Mouse (Mus musculus): ENCODE data around the gene Mindy1. TPM values are rescaled to one million over a fixed set of nuclear protein-coding genes. Genes with fewer than 3 reads are reported as not detected.
"Not testable (repeated sequence)": the region's sequence is repeated elsewhere in the genome, so short reads cannot be mapped to it uniquely, and the experiment has no call there.

The Mindy1 gene
- polyA plus RNA-seq, 1 experiment from 2014 or later: 39.8 TPM

GRCm38 (mm10) chr3:95318548-95318947 is 37.4 kb downstream of the Mindy1 start:
- 41% methylated on average over 6 of the region's 6 CpGs for WGBS
- peaks cover 39% of the 10 kb centered on the region for H3K36me3 ChIP-seq (replicated peaks)
- no peak for ATAC-seq (ENCODE audit: low FRiP score)
- no peak overlapping the region for H3K9ac ChIP-seq
- peaks cover 42% of the 10 kb centered on the region for H3K4me1 ChIP-seq
- H3K4me2 ChIP-seq: no peak overlapping the region
- H3K4me3 ChIP-seq (replicated peaks): no peak overlapping the region
- no peak overlapping the region for H3K27ac ChIP-seq
- H3K27me3 ChIP-seq: no peaks in the 10 kb centered on the region
- no peaks in the 10 kb centered on the region for H3K9me3 ChIP-seq

DNA sequence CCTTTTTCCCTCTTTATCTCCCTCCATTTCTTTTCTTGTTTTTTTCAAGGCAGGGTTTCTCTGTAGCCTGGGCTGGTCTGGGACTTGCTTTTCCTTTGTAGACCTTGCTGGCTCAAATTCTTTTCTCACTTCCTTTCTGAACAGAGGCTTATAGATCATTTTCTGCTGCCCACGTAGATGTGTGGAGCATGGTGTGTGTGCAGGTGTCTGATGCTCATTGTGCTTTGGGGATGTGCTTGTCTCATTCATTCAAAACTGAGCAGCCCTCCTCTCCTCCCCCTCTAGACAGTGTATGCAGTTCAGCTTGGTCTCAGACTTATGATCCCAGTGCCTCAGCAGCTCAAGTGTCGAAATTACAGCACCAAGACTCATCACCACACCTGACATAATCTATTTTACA is 38.0 kb downstream of the Mindy1 start:
- H3K27ac ChIP-seq: no peak overlapping the region
- no peak overlapping the region for H3K4me3 ChIP-seq (replicated peaks)
- H3K9me3 ChIP-seq: no peaks in the 10 kb centered on the region
- 67% methylated on average over 2 of the region's 2 CpGs for WGBS
- no peaks in the 10 kb centered on the region for H3K27me3 ChIP-seq
- ATAC-seq (ENCODE audit: low FRiP score): no peak
- H3K4me2 ChIP-seq: no peak overlapping the region
- H3K4me1 ChIP-seq: peaks cover 42% of the 10 kb centered on the region
- no peak overlapping the region for H3K9ac ChIP-seq
- H3K36me3 ChIP-seq (replicated peaks): peaks cover 45% of the 10 kb centered on the region

DNA sequence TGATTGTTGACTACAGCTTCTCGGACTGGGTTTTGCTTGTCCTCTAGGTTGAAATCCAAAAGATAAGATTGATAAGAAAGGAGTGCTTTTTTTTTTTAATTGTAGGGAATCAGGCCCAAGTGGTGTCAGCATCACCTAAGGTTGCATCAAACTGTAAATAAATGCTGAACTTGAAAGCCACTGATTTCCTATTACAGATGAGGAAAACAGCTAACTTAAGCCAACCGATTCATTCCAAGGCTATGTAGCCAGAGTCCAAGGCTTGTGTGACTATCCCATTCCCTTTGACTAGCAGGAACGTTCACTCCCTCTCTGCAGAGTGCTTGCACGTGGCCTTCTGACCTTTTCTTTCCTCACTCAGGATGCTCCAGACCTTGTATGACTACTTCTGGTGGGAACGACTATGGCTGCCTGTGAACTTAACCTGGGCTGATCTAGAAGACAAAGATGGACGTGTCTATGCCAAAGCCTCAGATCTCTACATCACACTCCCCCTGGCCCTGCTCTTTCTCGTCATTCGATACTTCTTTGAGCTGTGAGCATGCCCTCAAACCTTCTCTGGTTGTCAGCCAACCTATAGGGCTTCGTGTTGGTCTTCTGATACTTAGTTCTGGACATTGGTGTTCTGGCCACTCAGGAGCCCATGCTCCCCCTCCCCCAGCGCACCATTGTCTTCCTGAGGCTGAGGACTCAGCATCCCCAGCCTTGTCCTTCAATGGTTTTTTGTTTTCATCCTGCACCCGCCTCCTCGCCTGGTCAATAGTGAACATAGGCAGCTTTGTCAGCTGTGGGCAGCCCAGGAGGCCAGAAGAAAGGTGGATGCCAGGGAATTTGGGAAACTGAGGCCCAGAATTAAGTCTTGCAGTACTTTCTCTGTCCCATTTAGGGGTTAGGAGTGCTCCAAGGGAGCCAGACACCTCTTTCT is 38.8 kb downstream of the Mindy1 start:
- Histone ChIP-seq H3K9ac (no peak overlapping the region), H3K4me2 (no peak overlapping the region), H3K4me1 (peaks cover 37% of the 10 kb centered on the region), H3K4me3 (replicated peaks) (no peak overlapping the region), H3K9me3 (no peaks in the 10 kb centered on the region), H3K27ac (no peak overlapping the region), H3K27me3 (no peaks in the 10 kb centered on the region), H3K36me3 (replicated peaks) (peaks cover 53% of the 10 kb centered on the region)
- WGBS: 74% methylated on average over 12 of the region's 12 CpGs
- no peak for ATAC-seq (ENCODE audit: low FRiP score)

- Histone ChIP-seq H3K36me3 (replicated peaks) (peaks cover 87% of the 10 kb centered on the region), H3K4me2 (no peak overlapping the region), H3K4me1 (peaks cover 15% of the 10 kb centered on the region; the same call in 1 of the 2 replicates), H3K9me3 (no peaks in the 10 kb centered on the region), H3K27me3 (no peaks in the 10 kb centered on the region), H3K4me3 (replicated peaks) (no peak overlapping the region), H3K9ac (no peak overlapping the region), H3K27ac (no peak overlapping the region)
- ATAC-seq (ENCODE audit: low FRiP score): no peak
- 94% methylated on average over 3 of the region's 3 CpGs for WGBS
Observed at GRCm38 (mm10) chr3:95323429-95323828, 42.3 kb downstream of the Mindy1 start.

GRCm38 (mm10) chr3:95324454-95325144 is 43.5 kb downstream of the Mindy1 start:
- Histone ChIP-seq H3K27me3 (no peaks in the 10 kb centered on the region), H3K9me3 (no peaks in the 10 kb centered on the region), H3K4me3 (replicated peaks) (no peak overlapping the region), H3K36me3 (replicated peaks) (peaks cover 93% of the 10 kb centered on the region), H3K9ac (no peak overlapping the region), H3K4me2 (no peak overlapping the region), H3K27ac (no peak overlapping the region), H3K4me1 (peaks cover 7% of the 10 kb centered on the region; the same call in 1 of the 2 replicates)
- WGBS: 93% methylated on average over 6 of the region's 6 CpGs
- no peak for ATAC-seq (ENCODE audit: low FRiP score)

- H3K9me3 ChIP-seq: no peaks in the 10 kb centered on the region
- H3K36me3 ChIP-seq (replicated peaks): peaks cover 85% of the 10 kb centered on the region
- H3K4me1 ChIP-seq: no peaks in the 10 kb centered on the region
- H3K9ac ChIP-seq: no peak overlapping the region
- 91% methylated on average over 1 of the region's 1 CpGs for WGBS
- H3K27me3 ChIP-seq: no peaks in the 10 kb centered on the region
- ATAC-seq (ENCODE audit: low FRiP score): no peak
- H3K4me3 ChIP-seq (replicated peaks): no peak overlapping the region
- no peak overlapping the region for H3K4me2 ChIP-seq
- no peak overlapping the region for H3K27ac ChIP-seq
Observed at GRCm38 (mm10) chr3:95328803-95329404, 47.8 kb downstream of the Mindy1 start.

- H3K36me3 ChIP-seq (replicated peaks): peaks cover 83% of the 10 kb centered on the region
- no peaks in the 10 kb centered on the region for H3K4me1 ChIP-seq
- 86% methylated on average over 1 of the region's 1 CpGs for WGBS
Observed at GRCm38 (mm10) chr3:95331528-95331927, 50.4 kb downstream of the Mindy1 start.

DNA sequence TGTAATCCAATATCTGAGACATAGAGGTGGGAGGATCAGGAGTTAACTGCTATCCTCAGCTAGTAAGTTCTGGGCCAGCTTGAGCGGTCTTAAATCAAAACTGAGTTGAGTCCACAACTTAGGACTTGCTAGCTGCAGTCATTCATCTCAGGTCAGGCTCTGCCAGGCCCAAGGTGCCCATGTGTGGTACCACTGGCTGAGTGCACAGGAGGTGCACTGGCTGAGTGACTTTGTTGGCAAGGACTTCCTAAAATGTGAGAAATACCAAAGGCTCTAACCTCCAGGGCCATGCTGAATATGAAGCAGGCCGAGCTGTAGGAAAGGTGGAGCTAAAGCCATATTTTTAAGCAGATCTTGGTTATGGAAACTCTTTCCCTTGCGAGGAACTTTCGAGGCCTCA is 56.2 kb downstream of the Mindy1 start:
- H3K36me3 ChIP-seq (replicated peaks): peaks cover 98% of the 10 kb centered on the region
- 96% methylated on average over 4 of the region's 4 CpGs for WGBS
- no peaks in the 10 kb centered on the region for H3K9me3 ChIP-seq
- ATAC-seq (ENCODE audit: low FRiP score): no peak
- H3K4me2 ChIP-seq: no peak overlapping the region
- no peaks in the 10 kb centered on the region for H3K27me3 ChIP-seq
- H3K4me1 ChIP-seq: no peaks in the 10 kb centered on the region
- no peak overlapping the region for H3K9ac ChIP-seq
- H3K27ac ChIP-seq: no peak overlapping the region
- H3K4me3 ChIP-seq (replicated peaks): no peak overlapping the region

More at GRCm38 (mm10) chr3:95331528-95331927, 50.4 kb downstream of the Mindy1 start:
- no peaks in the 10 kb centered on the region for H3K9me3 ChIP-seq
- H3K4me3 ChIP-seq (replicated peaks): no peak overlapping the region
- no peaks in the 10 kb centered on the region for H3K27me3 ChIP-seq
- H3K4me2 ChIP-seq: no peak overlapping the region
- H3K9ac ChIP-seq: no peak overlapping the region
- no peak for ATAC-seq (ENCODE audit: low FRiP score)
- H3K27ac ChIP-seq: no peak overlapping the region

- Histone ChIP-seq H3K36me3 (replicated peaks) (peaks cover 98% of the 10 kb centered on the region), H3K4me1 (no peaks in the 10 kb centered on the region), H3K9me3 (no peaks in the 10 kb centered on the region), H3K27ac (no peak overlapping the region), H3K9ac (no peak overlapping the region), H3K4me3 (replicated peaks) (no peak overlapping the region), H3K27me3 (no peaks in the 10 kb centered on the region), H3K4me2 (no peak overlapping the region)
- WGBS: 95% methylated on average over 4 of the region's 4 CpGs
- ATAC-seq (ENCODE audit: low FRiP score): no peak
Observed at GRCm38 (mm10) chr3:95338251-95338650, 57.1 kb downstream of the Mindy1 start.

DNA sequence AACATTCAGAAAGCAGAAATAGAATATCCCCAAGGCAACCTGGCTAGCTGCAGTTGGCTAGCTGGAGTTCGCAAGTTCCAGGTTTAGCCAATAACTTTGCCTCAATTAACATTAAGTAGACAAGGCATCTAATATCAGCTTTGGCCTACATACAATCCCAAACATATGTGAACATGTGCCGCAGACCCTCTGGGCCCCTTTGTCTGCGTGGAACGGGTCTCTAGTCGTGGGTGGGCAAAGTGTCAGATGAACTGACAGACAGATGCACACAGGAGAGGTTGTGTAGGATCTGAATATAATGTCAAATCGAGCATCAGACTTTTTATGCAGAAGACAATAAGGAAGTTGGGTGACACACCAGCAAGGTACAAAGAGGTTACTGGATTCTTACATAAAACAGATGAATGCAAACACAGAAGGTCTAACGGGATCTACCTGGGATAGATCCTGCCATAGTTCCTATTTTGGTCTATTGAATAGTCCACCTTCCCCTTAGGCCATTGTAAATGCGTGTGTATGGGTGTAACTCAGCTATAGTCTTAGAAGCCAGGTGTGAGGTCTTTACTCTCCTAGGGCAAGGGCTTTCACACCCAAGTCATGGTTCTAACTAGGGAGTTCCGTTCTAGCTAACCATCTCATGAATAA is 62.3 kb downstream of the Mindy1 start:
- not testable (repeated sequence) for ATAC-seq (ENCODE audit: low FRiP score); H3K27me3 ChIP-seq; H3K4me2 ChIP-seq; H3K9ac ChIP-seq; H3K9me3 ChIP-seq; H3K4me3 ChIP-seq (replicated peaks); H3K27ac ChIP-seq; H3K4me1 ChIP-seq
- H3K36me3 ChIP-seq (replicated peaks): peaks cover 90% of the 10 kb centered on the region
- 93% methylated on average over 9 of the region's 9 CpGs for WGBS

Data from forebrain, embryonic 12.5 days (tissue).